Mouse (Mus musculus) heart, embryonic 10.5 days (tissue): ENCODE measurements around the gene Zc3h7b. TPM values are rescaled to one million over a fixed set of nuclear protein-coding genes. Genes with fewer than 3 reads are reported as not detected.

Experiments used
- DNase-seq: peaks from one replicate; pipeline ENCODE4 v3.0.0-alpha.2; 2017; ENCODE audit warnings: low spot score
- H3K27ac ChIP-seq: fragments of 300-500 bp; sonication (generic); 2 replicates; pipeline ENCODE4 v1.5.1; 2016; ENCODE audit warnings: mild to moderate bottlenecking
- H3K27me3 ChIP-seq: fragments of 300-500 bp; sonication (generic); 2 replicates; pipeline ENCODE4 v1.6.1; 2016; ENCODE audit warnings: mild to moderate bottlenecking; ENCODE audit not compliant: poor library complexity, insufficient read depth, severe bottlenecking
- H3K36me3 ChIP-seq: fragments of 300-500 bp; sonication (generic); 2 replicates; pipeline ENCODE4 v1.6.1; 2016; ENCODE audit warnings: mild to moderate bottlenecking, moderate library complexity
- H3K4me1 ChIP-seq: fragments of 300-500 bp; sonication (generic); 2 replicates; pipeline ENCODE4 v1.6.1; 2016; ENCODE audit warnings: mild to moderate bottlenecking
- H3K4me3 ChIP-seq: fragments of 300-500 bp; sonication (generic); 2 replicates; pipeline ENCODE4 v1.5.1; 2016; ENCODE audit warnings: mild to moderate bottlenecking, moderate library complexity
- H3K9me3 ChIP-seq: fragments of 300-500 bp; sonication (generic); 2 replicates; pipeline ENCODE4 v1.6.1; 2016; ENCODE audit warnings: mild to moderate bottlenecking, moderate library complexity
- WGBS: fragments of 180-500 bp; shearing (Covaris S2); methylation state at CpG from one replicate; pipeline ENCODE4 v1.1.7; 2016; 5-methylcytosine and 5-hydroxymethylcytosine counted together
- polyA plus RNA-seq: library from polyadenylated mRNA; unstranded; fragments of >200 nt; fragmentation: Nextera tagmentation; extraction: Ambion mirVana; gene quantifications from 2 replicates; pipeline ENCODE4 v1.2.1, GENCODE M21; 2016

Zc3h7b gene
- polyA plus RNA-seq, 1 experiment from 2014 or later: 34.2 TPM

DNA sequence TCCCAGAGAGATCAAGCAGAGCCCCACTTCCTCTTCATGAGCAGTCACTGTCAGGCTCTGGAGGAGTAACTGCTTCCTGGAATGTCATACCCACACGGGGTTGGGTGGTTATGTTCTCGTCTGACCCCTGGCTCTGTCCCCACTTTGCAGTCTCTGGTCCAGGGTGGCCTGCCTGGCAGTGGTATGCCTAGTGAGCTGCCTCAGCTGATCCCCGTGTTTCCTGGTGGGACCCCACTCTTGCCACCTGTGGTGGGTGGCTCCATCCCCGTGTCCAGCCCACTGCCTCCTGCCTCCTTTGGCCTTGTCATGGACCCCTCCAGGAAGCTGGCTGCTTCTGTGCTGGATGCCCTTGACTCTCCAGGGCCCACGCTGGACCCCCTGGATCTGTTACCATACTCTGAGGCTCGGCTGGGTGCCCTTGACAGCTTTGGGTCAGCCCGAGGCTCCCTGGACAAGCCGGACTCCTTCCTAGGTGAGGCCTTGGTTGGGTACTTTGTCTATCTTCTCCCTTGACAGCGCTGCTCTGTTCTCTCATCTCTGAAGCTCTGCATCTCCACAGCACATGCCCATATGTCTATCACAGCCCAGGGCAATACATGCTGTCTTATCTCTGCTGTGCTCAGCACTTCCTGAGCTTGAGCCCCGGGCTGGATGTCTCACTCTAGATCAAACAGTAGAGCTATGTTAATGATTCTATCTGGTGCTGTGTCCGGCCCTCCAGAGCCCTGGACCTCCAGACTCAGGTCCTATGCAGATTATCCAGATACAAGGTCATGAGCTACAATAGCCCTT lies 32.0 kb downstream of the Zc3h7b start:
- no peak overlapping the region for H3K4me3 ChIP-seq
- H3K36me3 ChIP-seq: peaks cover 100% of the 10 kb centered on the region
- 77% methylated on average over 11 of the region's 11 CpGs for WGBS

DNA sequence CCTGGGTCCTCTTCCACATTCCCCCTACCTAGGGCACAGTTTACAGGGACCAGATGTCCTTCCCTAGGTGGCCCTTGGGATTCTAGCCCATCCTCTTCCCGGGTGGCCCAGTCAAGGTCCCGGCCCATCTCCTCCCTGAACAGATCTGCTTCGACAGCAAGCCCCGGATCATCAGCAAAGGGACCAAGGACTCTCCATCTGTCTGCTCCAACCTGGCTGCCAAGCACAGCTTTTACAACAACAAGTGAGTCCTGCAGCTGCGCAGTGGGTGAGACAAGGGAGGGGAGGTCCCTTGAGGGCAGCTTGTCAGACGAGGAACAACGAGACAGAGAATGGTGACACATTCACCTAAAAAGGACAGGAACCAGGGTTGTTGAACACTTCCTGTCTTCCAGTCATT lies 37.0 kb downstream of the Zc3h7b start:
- peaks cover 93% of the 10 kb centered on the region for H3K36me3 ChIP-seq
- no peak for DNase-seq
- H3K4me1 ChIP-seq: peaks cover 7% of the 10 kb centered on the region; the same call in 1 of the 2 replicates
- no peaks in the 10 kb centered on the region for H3K27me3 ChIP-seq
- no peaks in the 10 kb centered on the region for H3K9me3 ChIP-seq
- H3K27ac ChIP-seq: no peak overlapping the region
- WGBS: 82% methylated on average over 7 of the region's 7 CpGs
- no peak overlapping the region for H3K4me3 ChIP-seq

More for the DNA sequence above, 32.0 kb downstream of the Zc3h7b start:
- Histone ChIP-seq H3K4me1 (peaks cover 19% of the 10 kb centered on the region; the same call in 1 of the 2 replicates), H3K27me3 (no peaks in the 10 kb centered on the region), H3K27ac (no peak overlapping the region), H3K9me3 (no peaks in the 10 kb centered on the region)
- no peak for DNase-seq

DNA sequence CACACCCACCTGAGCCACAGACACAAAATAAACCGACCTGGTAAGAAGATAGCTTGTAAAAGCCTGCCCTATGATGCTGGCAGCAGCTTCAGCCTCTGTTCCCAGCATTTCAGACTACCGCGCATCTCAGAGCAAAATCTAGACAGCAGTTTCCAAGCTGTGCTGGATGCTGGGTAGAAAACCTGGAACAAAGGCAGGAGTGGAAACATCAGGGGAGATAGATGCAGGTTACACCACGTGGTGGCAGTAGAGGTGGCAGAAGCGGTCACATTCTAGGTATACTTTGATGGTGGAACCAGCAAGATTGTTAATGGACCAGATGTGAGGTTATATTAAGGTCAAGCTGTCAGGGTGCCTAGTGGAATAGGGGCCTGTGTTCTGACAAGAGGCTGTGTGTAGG lies 39.9 kb downstream of the Zc3h7b start:
- no peaks in the 10 kb centered on the region for H3K27me3 ChIP-seq
- peaks cover 90% of the 10 kb centered on the region for H3K36me3 ChIP-seq
- no peak overlapping the region for H3K4me3 ChIP-seq
- no peaks in the 10 kb centered on the region for H3K9me3 ChIP-seq
- 76% methylated on average over 5 of the region's 5 CpGs for WGBS
- peak; percentile 68 for DNase-seq
- no peak overlapping the region for H3K27ac ChIP-seq
- H3K4me1 ChIP-seq: no peaks in the 10 kb centered on the region

DNA sequence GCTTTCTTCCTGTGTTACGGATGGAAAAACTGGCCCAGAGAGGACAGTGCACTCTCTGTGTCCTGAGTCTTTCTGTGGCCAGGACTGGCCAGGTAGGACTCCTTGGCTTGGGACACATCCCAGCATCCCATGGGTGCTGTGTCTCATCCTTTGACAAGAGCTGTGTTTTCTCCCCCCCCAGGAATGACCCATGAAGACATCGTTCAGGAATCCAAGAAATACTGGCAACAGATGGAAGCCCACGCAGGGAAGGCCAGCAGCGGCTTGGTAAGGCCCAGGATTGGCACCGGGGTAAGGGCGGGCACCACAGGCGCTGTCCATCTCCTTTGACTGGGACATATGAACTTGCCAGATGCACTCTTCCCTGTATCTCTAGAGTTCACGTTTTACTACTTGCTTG lies 40.8 kb downstream of the Zc3h7b start:
- H3K36me3 ChIP-seq: peaks cover 90% of the 10 kb centered on the region
- H3K4me1 ChIP-seq: no peaks in the 10 kb centered on the region
- H3K9me3 ChIP-seq: no peaks in the 10 kb centered on the region
- no peaks in the 10 kb centered on the region for H3K27me3 ChIP-seq
- no peak overlapping the region for H3K4me3 ChIP-seq
- no peak overlapping the region for H3K27ac ChIP-seq
- WGBS: 95% methylated on average over 8 of the region's 8 CpGs
- DNase-seq: no peak

DNA sequence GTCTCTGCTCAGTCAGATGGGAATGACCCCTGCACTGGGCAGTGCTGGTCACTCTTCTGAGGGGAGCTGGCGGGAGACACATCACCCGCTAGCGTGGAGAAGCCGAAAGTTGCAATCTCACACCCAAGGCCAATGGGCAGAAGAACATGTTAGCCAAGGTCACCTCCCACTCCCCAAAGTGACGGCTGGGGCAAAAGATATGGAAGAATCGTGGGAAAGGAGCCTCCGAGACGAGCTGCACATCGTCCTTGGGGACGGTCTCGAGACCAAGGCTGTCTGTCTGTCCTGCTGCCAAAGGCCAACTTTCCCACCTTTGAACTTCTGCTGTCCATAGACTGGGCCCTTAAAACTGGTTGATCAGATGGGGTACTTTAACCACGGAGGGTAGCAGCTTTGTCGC lies 42.7 kb downstream of the Zc3h7b start:
- Histone ChIP-seq H3K36me3 (peaks cover 90% of the 10 kb centered on the region), H3K27ac (no peak overlapping the region), H3K4me1 (no peaks in the 10 kb centered on the region), H3K27me3 (no peaks in the 10 kb centered on the region), H3K9me3 (no peaks in the 10 kb centered on the region), H3K4me3 (no peak overlapping the region)
- WGBS: 90% methylated on average over 13 of the region's 13 CpGs
- DNase-seq: peak; percentile 68

DNA sequence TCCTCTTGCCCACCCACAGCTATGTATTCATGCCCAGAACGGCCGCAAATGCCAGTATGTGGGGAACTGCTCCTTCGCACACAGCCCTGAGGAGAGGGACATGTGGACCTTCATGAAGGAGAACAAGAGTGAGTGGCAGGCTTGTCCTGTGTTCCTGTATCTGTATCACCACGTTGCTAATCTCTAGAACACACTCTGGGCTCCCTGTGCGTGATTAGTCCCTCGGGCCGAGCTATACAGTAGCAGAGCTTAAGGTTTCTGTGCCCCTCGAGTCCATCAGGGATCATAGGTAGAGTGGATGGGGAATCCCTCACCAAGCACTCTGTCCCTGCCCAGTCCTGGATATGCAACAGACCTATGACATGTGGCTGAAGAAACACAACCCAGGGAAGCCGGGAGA lies 47.6 kb downstream of the Zc3h7b start:
- 82% methylated on average over 9 of the region's 9 CpGs for WGBS

DNA sequence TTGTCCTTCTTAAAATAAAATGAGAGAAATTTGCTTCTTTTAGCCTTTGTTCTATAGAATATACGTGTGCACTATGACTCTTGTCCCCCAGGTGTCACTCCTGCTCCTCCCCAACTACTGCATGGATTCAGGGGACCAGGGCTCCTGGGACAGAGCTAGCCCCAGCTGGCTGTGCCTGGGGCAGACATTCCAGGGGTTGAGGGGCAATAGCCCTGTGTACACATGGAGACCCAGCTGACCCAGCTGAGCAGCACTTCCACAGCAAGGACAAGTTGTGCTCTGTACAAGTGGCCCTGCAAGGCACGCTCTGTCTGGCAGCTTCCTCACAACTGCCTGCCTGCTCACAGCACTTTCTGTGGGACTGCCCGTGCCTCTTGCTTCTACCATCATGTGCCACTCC lies 51.4 kb downstream of the Zc3h7b start:
- 77% methylated on average over 3 of the region's 3 CpGs for WGBS
- Histone ChIP-seq H3K9me3 (no peaks in the 10 kb centered on the region), H3K27me3 (no peaks in the 10 kb centered on the region), H3K4me1 (no peaks in the 10 kb centered on the region), H3K4me3 (no peak overlapping the region), H3K27ac (no peak overlapping the region), H3K36me3 (peaks cover 43% of the 10 kb centered on the region)
- no peak for DNase-seq

More for the DNA sequence above, 47.6 kb downstream of the Zc3h7b start:
- DNase-seq: no peak
- Histone ChIP-seq H3K9me3 (no peaks in the 10 kb centered on the region), H3K4me3 (no peak overlapping the region), H3K27me3 (no peaks in the 10 kb centered on the region), H3K4me1 (no peaks in the 10 kb centered on the region), H3K27ac (no peak overlapping the region), H3K36me3 (peaks cover 78% of the 10 kb centered on the region)

DNA sequence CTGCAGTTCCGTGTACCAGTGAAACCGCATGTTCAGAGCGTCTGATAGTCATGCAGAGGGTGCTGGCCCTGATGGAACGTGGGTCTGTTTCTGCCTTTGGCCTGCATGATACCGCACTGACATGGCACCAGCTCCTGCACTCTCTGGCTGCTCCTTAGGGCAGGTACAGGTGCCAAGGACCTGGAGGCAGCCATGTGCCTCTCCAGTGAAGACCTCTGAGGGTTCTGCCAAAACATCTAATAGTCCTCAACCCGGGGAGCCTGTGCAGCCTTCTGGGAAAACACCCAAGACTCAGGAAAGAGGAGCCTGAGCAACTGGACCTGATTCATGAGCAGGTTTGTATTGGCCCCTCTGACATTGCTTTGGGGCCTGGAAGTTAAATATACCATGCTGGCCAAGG lies 53.0 kb downstream of the Zc3h7b start:
- Histone ChIP-seq H3K36me3 (peaks cover 27% of the 10 kb centered on the region), H3K27ac (no peak overlapping the region), H3K4me3 (no peak overlapping the region), H3K4me1 (peaks cover 14% of the 10 kb centered on the region), H3K27me3 (no peaks in the 10 kb centered on the region), H3K9me3 (no peaks in the 10 kb centered on the region)
- 85% methylated on average over 6 of the region's 6 CpGs for WGBS
- DNase-seq: no peak

DNA sequence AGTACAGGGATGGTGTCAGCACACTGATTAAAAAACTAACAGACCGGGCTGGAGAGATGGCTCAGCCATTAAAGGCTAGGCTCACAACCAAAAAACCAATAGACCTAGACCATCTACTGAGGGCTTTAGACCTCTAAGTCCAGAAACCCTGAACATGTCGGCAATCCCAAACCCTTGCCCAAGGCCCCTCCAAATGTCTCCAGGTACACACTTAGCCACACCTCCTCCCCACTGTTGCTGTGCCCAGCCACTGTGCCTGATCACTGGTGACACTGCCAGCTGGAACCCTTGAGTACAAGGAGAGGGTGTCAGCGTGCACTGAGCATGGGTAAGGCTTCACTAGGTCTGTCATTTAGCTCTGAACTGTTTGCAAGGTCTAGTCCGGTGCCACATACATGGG lies 53.6 kb downstream of the Zc3h7b start:
- 83% methylated on average over 4 of the region's 4 CpGs for WGBS

DNA sequence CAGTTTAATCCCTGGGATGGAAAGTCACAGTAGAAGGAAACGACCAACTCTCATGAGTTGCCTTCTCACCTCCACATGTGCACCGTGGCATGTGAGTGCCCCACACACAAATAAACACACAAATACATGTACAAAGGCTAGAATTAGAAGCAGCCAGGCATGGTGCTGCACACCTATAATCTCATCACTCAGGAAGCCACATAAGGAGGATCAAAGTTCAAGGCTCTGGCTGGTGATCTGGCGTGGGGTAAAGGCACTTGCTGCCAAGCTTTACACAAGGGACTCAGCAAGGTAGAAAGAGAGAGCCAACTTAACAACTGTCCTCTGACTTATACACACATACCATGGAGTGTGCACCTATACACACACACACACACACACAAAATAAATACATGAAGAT lies 55.5 kb downstream of the Zc3h7b start:
- WGBS: 73% methylated on average over 3 of the region's 3 CpGs
- Histone ChIP-seq H3K9me3 (no peaks in the 10 kb centered on the region), H3K4me1 (peaks cover 38% of the 10 kb centered on the region), H3K27ac (no peak overlapping the region), H3K36me3 (peaks cover 4% of the 10 kb centered on the region; the same call in 1 of the 2 replicates), H3K4me3 (no peak overlapping the region), H3K27me3 (peaks cover 9% of the 10 kb centered on the region)
- DNase-seq: no peak

More for the DNA sequence above, 53.6 kb downstream of the Zc3h7b start:
- Histone ChIP-seq H3K27me3 (0 out of 2 replicates have a peak, but pooled peaks cover under 1% of the 10 kb centered on the region), H3K4me3 (no peak overlapping the region), H3K27ac (no peak overlapping the region), H3K4me1 (peaks cover 20% of the 10 kb centered on the region), H3K9me3 (no peaks in the 10 kb centered on the region), H3K36me3 (peaks cover 21% of the 10 kb centered on the region)
- DNase-seq: no peak

DNA sequence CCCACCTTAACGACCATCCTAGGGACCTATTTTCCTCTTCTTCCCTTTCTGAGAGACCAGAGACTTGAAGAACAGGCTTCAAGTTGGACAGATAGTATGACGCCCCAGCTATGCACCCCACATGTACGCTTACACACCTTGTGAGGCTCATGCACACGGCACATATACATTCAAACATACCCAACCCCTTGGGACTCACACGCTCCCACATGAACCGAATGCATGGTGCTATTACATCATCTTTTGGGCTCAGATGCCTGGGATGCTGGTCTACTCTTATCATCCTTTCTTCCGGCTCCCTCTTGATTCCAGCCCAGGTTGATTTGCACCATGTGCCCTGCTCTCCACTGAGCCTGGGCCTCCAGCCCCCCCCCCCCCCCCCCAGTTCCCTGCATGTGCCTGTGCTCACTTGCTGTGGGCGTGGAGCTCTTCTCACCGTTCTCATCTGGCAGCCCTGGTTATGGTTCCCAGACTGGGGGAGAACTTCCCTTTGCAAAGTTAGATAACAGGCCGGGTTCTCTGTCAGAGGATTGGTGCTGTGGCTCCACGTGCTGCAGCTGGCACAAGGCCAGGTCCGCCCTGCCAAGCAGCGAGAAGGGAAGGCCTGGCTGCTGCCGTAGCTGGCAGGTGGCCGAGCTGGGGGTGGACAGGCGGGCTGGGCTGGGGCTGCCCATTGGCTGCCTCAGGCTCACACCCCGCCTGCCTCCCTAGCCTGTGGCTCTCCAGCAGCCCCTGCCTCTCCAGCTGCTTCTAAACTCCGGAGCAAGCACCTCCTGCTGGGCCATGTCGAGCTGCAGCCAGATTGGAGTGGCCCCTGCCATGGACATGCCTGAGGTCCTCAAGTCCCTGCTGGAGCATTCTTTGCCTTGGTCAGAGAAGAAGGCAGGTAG lies 57.4 kb downstream of the Zc3h7b start, which contains the start of gene Tef:
Tef (plus strand) TSS at position 421 of the 890 bp plus-strand sequence.
- DNase-seq: peak; percentile 98
- peaks cover 49% of the 10 kb centered on the region for H3K4me1 ChIP-seq
- peak within 1 kb of the TSS; percentile 46 for H3K4me3 ChIP-seq
- 18% methylated on average over 19 of the region's 19 CpGs for WGBS
- H3K27ac ChIP-seq: peak within 1 kb of the TSS; percentile 69
- H3K36me3 ChIP-seq: no peaks in the 10 kb centered on the region
- no peaks in the 10 kb centered on the region for H3K9me3 ChIP-seq
- H3K27me3 ChIP-seq: peaks cover 9% of the 10 kb centered on the region

DNA sequence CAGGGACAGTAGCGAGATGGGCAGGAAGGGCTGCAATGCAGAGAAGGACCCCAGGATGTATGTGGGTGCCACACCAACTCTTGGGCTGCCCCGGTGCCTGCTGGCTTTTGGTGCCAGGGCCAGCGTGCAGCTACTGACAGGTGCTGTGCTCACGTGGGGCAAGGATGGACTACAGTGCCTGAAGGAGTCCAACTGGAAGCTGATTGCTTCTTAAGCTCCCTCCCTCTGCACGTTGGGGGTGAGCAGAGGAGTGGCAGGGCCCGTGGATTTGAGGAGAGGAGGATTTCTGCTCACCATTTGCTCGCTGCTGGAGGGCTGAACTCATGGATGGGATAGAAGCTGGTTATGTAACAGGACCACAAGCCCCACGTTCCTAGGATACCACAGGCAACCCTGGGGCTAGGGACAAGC lies 58.1 kb downstream of the Zc3h7b start:
- Histone ChIP-seq H3K36me3 (no peaks in the 10 kb centered on the region), H3K4me1 (peaks cover 49% of the 10 kb centered on the region), H3K4me3 (peak overlapping the region; percentile 46), H3K27me3 (peaks cover 9% of the 10 kb centered on the region), H3K9me3 (no peaks in the 10 kb centered on the region), H3K27ac (peak overlapping the region; percentile 69)
- DNase-seq: peak; percentile 77
- 12% methylated on average over 8 of the region's 8 CpGs for WGBS
